Mouse (Mus musculus) myocyte (in vitro differentiated cells): ENCODE measurements at regions not wholly inside any gene's neighbourhood (a gene's known extent, or its start where the extent isn't known, plus 50 kb on each side); places are given as distances from the start of the nearest gene placed in this dataset.

Experiments used
- CEBPB ChIP-seq: IDR thresholded peaks from 2 replicates; pipeline ENCODE4 v1.6.1; 2011; ENCODE audit warnings: mild to moderate bottlenecking, moderate library complexity; ENCODE audit not compliant: poor library complexity, insufficient read depth, severe bottlenecking
- E2F4 ChIP-seq: IDR thresholded peaks from one replicate; pipeline ENCODE4 v1.6.1; 2011; ENCODE audit warnings: mild to moderate bottlenecking, control low read depth, moderate library complexity; ENCODE audit not compliant: insufficient read depth
- MAX ChIP-seq: IDR thresholded peaks from one replicate; pipeline ENCODE4 v1.6.1; 2011; ENCODE audit warnings: low read depth, mild to moderate bottlenecking, control low read depth
- MYOD1 ChIP-seq, 3 experiments: IDR thresholded peaks; one replicate each; pipeline ENCODE4 v1.6.1; 2011; ENCODE audit warnings: control low read depth in 2 of 3, low read depth in 2 of 3, mild to moderate bottlenecking in 2 of 3, moderate library complexity in 1 of 3; ENCODE audit not compliant: insufficient read length in 2 of 3, control insufficient read depth in 1 of 3
- MYOG ChIP-seq, 3 experiments: IDR thresholded peaks; one replicate each; pipeline ENCODE4 v1.6.1; 2011; ENCODE audit warnings: control low read depth in 2 of 3, low read depth in 2 of 3, mild to moderate bottlenecking in 2 of 3; ENCODE audit not compliant: insufficient read length in 2 of 3, control insufficient read depth in 1 of 3, insufficient read depth in 1 of 3
- POLR2A ChIP-seq: IDR thresholded peaks from one replicate; pipeline ENCODE4 v1.6.1; 2011; ENCODE audit warnings: low read depth, mild to moderate bottlenecking, control low read depth, moderate library complexity; ENCODE audit not compliant: insufficient read length
- POLR2AphosphoS2 ChIP-seq: IDR thresholded peaks from one replicate; pipeline ENCODE4 v1.6.1; 2011; ENCODE audit warnings: low read depth, control low read depth; ENCODE audit not compliant: insufficient read length
- REST ChIP-seq: IDR thresholded peaks from one replicate; pipeline ENCODE4 v1.6.1; 2011; ENCODE audit warnings: mild to moderate bottlenecking, control low read depth, moderate library complexity; ENCODE audit not compliant: insufficient read depth, insufficient read length
- SRF ChIP-seq: IDR thresholded peaks from one replicate; pipeline ENCODE4 v1.6.1; 2011; ENCODE audit warnings: low read depth; ENCODE audit not compliant: control insufficient read depth, insufficient read length
- TCF12 ChIP-seq: IDR thresholded peaks from one replicate; pipeline ENCODE4 v1.6.1; 2011; ENCODE audit warnings: mild to moderate bottlenecking, control low read depth; ENCODE audit not compliant: poor library complexity, insufficient read depth, severe bottlenecking
- TCF3 ChIP-seq: IDR thresholded peaks from one replicate; pipeline ENCODE4 v1.6.1; 2011; ENCODE audit warnings: low read depth, control low read depth; ENCODE audit not compliant: insufficient read length
- USF1 ChIP-seq: IDR thresholded peaks from one replicate; pipeline ENCODE4 v1.6.1; 2011; ENCODE audit warnings: low read depth, mild to moderate bottlenecking, control low read depth, moderate library complexity

GRCm38 (mm10) chr8:57134041-57134440, 186.7 kb upstream of the Hand2 start:
- no peak for TF ChIP-seq TCF12
- no peak for TF ChIP-seq POLR2A
- TF ChIP-seq E2F4 = no peak
- no peak for TF ChIP-seq TCF3
- TF ChIP-seq REST = no peak
- TF ChIP-seq MYOG (IDR thresholded peaks at IDR 0.05; ENCODE audit: control insufficient read depth in 1 of 3, insufficient read depth in 1 of 3, insufficient read length in 2 of 3, low read depth in 2 of 3) = no peak
- no peak for TF ChIP-seq POLR2AphosphoS2
- TF ChIP-seq MAX = no peak
- TF ChIP-seq CEBPB = no peak
- TF ChIP-seq USF1 = no peak
- no peak for TF ChIP-seq MYOD1 (IDR thresholded peaks at IDR 0.05; ENCODE audit: control insufficient read depth in 1 of 3, insufficient read length in 2 of 3, low read depth in 2 of 3)
- TF ChIP-seq SRF = no peak
